Mouse (Mus musculus): Measurements from ENCODE around the gene Fank1. TPM values are rescaled to one million over a fixed set of nuclear protein-coding genes. Genes with fewer than 3 reads are reported as not detected.

The Fank1 gene
- polyA plus RNA-seq, 1 experiment, result 1.6 TPM

DNA sequence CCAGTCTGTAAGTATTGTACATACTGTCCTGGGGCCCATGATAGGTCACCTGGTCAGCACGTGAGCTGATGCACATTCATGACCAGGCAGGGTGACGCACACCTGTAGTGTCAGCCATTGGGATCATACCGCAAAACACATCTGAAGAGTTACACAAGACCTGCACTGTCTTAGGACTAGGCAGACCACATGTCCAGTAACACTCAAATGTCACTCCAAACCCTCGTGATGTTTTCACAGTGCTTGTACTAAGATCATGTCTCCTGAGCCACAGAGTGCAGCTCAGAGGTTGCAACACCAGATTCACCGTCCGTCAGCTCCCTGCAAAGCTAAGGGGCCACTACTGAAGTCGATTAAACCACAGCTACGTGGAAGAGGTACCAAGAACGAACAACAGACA lies 114.6 kb downstream of the Fank1 start:
- DNase-seq (ENCODE audit: low read depth), result no peak

DNA sequence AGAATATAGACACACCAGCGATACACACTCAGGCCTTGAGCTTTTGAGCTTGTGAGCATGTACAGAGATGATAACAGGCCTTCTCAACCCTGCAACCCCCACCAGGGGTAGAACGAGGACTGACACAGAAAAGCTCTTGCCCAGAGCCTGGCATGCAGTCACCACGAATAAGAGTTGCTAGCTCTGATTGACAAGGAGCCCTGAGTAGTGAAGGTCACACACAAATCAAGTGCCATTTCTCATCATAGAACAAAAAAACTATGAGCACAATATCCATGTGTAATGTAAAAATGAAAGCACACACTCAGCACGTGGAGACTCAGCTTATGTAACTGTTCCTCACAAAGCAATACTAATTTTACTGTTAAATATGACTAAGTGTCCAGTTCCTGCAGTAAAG lies 115.1 kb downstream of the Fank1 start:
- no peak for DNase-seq (ENCODE audit: low read depth)

GRCm38 (mm10) chr7:133899391-133899790 lies 122.7 kb downstream of the Fank1 start:
- DNase-seq (ENCODE audit: low read depth), result no peak

- DNase-seq (ENCODE audit: low read depth), result no peak
Measured at GRCm38 (mm10) chr7:133908966-133909365, 132.3 kb downstream of the Fank1 start.

DNA sequence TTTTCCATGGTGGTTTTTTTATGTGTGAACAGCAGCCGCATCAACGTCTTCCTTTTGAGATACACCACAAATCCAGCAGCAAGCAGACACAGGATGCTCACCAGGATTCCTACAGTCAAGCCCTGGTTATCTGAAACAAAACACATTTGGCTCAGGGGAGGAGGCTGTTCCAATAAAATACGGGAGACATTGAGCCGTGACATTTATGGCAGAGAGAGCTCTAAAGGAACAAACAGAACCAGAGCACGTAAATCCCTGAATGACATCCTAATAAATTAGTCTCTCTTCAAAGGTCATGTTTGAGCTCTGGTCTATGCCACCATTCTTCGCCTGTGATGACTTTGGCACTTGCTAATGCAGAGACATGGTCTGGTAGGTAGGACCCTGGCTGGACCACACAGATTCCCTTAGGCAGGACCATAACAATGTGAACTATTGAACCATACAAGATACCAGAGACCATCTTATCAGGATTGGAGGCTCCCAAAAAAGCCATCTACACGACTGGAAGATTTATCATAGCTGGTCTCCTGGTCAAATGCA lies 133.2 kb downstream of the Fank1 start:
- DNase-seq (ENCODE audit: low read depth), result no peak

DNA sequence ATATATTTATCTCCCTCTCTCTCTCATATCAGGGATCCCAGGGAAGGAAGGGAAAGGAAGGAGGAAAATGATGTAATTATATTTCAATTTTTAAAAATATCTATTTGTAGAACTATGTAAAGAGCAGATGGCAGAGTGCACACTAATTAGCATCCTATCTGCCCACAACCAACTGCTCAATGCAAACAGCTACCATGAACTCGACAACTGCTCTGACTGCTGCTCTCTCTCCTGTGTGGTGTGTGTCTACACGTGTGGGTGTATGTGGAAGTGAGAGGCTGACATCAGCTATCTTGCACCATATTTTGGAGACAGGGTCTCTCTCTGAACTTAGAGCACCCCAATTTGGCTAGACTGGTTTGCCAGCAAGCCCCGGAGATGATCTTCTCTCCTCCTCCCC lies 135.2 kb downstream of the Fank1 start:
- DNase-seq (ENCODE audit: low read depth), result no peak

- no peak for DNase-seq (ENCODE audit: low read depth)
Measured at GRCm38 (mm10) chr7:133916230-133916629, 139.6 kb downstream of the Fank1 start.

DNA sequence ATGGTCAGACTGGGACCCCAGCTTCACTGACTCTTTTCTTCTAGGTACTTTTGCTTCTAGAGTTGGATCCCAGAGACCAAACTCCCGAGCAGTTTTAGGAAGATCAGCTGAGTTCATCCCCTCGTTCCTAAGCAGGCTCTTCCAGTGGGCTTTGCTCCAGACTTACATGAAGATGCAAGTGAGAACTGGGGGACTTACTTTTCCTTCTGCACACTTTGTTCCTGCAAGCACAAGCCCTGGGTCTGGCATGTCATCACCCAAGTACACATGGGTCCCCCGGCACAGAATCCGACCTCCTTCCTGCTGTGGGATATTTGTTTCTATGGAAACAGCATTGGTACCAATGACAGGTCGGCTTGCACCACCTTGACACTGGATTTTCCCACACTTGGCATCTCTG lies 142.6 kb downstream of the Fank1 start:
- DNase-seq (ENCODE audit: low read depth), result no peak

GRCm38 (mm10) chr7:133919918-133920317 lies 143.3 kb downstream of the Fank1 start:
- no peak for DNase-seq (ENCODE audit: low read depth)

DNA sequence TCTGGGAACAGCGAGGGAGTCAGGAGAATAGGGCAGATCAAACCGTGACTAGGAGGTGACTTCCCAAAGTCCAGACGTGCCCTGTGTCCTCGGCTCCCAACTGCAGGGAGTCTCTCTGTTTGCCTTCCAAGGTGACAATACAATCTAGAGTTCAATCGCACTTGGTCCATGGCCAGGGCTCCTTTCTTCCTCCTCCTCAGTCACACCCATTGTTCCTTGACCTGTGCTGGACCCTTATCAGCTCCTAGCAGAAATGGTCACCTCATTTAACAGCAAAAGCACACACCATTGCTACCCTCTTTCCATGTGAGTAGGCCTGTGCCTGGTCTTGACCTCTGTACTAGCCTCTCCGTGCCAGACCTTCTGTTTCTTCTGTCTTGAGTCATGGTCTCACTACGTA lies 144.1 kb downstream of the Fank1 start:
- no peak for DNase-seq (ENCODE audit: low read depth)

- DNase-seq (ENCODE audit: low read depth), result no peak
Measured at GRCm38 (mm10) chr7:133921291-133921690, 144.6 kb downstream of the Fank1 start.

GRCm38 (mm10) chr7:133923994-133924393 lies 147.3 kb downstream of the Fank1 start:
- no peak for DNase-seq (ENCODE audit: low read depth)

GRCm38 (mm10) chr7:133925771-133926170 lies 149.1 kb downstream of the Fank1 start:
- no peak for DNase-seq (ENCODE audit: low read depth)

DNA sequence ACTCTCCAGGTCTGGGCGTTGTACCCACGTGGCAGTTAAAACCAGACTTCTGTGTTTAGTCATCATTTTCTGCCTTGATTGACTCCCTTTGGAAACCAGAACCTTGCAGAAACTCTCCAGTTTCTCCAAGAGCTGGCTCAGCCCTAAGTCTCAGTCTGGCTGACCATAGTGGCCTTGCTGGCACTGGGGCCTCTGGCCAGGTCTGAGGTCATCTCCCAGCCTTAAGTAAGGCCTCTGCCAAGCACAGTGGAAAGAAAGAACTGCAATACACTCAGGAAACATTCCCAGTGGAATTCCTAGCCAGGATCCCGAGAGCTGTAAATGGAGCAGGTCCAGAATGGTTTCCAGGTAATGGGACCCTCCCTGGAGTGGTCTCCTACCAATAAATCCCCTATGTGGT lies 152.3 kb downstream of the Fank1 start:
- DNase-seq (ENCODE audit: low read depth), result no peak

Other genes starting within 250 kb of the Fank1 start
- gene Tex36, start 174.7 kb upstream of the Fank1 start, polyA plus RNA-seq (2012; rRNA removed), result 0.11 TPM in 1 of 2 replicates, not detected in the other
- gene Edrf1, start 139.3 kb upstream of the Fank1 start, polyA plus RNA-seq (2012; rRNA removed), result 9.6 and 11.7 TPM in 2 replicates
- gene Mmp21, start 96.8 kb upstream of the Fank1 start, polyA plus RNA-seq (2012; rRNA removed), result not detected in 2 replicates
- gene Bccip, start 67.5 kb upstream of the Fank1 start, polyA plus RNA-seq (2012; rRNA removed), result 39.1 and 39.3 TPM in 2 replicates
- gene Uros, start 66.8 kb upstream of the Fank1 start, polyA plus RNA-seq (2012; rRNA removed), result 21.9 and 27.1 TPM in 2 replicates
- gene Dhx32, start 5.9 kb downstream of the Fank1 start, polyA plus RNA-seq (2012; rRNA removed), result 42.4 and 69.0 TPM in 2 replicates

Data from gonadal fat pad, adult 2 months (tissue).